Mouse (Mus musculus): ENCODE measurements at regions not wholly inside any gene's neighbourhood (a gene's known extent, or its start where the extent isn't known, plus 50 kb on each side); places are given as distances from the start of the nearest gene placed in this dataset.

DNA sequence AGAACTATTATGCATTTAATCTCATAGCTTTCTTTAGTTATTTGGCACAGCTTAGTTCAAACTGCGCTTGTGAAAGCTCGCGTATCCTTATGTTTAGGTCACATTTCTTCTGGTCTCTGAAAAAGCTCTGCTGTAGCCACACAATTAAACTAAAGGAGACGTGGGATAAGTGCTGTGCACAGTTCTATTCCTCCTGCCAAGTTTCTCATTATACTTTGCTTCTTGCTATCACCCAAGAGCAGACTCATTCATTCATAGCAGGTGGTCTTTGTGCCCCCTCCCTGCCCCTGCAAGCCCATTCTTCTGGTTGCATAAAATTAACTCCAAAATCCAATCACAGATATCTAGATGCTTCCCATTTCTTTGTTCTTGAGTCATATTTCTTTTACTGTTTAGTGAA, 403.6 kb upstream of the Map3k7 start:
- WGBS, result 88% methylated on average over 4 of the region's 4 CpGs
- H3K27ac ChIP-seq (ENCODE audit: low read depth, low read length), result no peak overlapping the region

GRCm38 (mm10) chr4:31561183-31561582, 402.7 kb upstream of the Map3k7 start:
- no peak overlapping the region for H3K4me3 ChIP-seq (ENCODE audit: low read depth, low read length)
- DNase-seq (ENCODE audit: low spot score) (no peak), ATAC-seq (replicated peaks; ENCODE audit: low FRiP score) (no peak)
- H3K27me3 ChIP-seq (replicated peaks; ENCODE audit: control insufficient read depth, insufficient read depth, low read length), result no peaks in the 10 kb centered on the region
- no peaks in the 10 kb centered on the region for H3K36me3 ChIP-seq (ENCODE audit: control insufficient read depth, insufficient read depth, low read length)
- H3K9me3 ChIP-seq (ENCODE audit: control insufficient read depth, low read length), result no peaks in the 10 kb centered on the region
- H3K27ac ChIP-seq (ENCODE audit: low read depth, low read length), result no peak overlapping the region
- no peak overlapping the region for H3K9ac ChIP-seq (ENCODE audit: low read depth, low read length)
- no peaks in the 10 kb centered on the region for H3K4me1 ChIP-seq (replicated peaks; ENCODE audit: control insufficient read depth, insufficient read depth, low read length)
- no peak overlapping the region for H3K4me2 ChIP-seq
- WGBS, result 83% methylated on average over 10 of the region's 10 CpGs

More for the DNA sequence above, 403.6 kb upstream of the Map3k7 start:
- Histone ChIP-seq H3K36me3 (ENCODE audit: control insufficient read depth, insufficient read depth, low read length) (no peaks in the 10 kb centered on the region), H3K27me3 (replicated peaks; ENCODE audit: control insufficient read depth, insufficient read depth, low read length) (no peaks in the 10 kb centered on the region), H3K9ac (ENCODE audit: low read depth, low read length) (no peak overlapping the region), H3K4me1 (replicated peaks; ENCODE audit: control insufficient read depth, insufficient read depth, low read length) (no peaks in the 10 kb centered on the region), H3K9me3 (ENCODE audit: control insufficient read depth, low read length) (no peaks in the 10 kb centered on the region), H3K4me2 (no peak overlapping the region), H3K4me3 (ENCODE audit: low read depth, low read length) (no peak overlapping the region)
- DNase-seq (ENCODE audit: low spot score), result no peak
- no peak for ATAC-seq (replicated peaks; ENCODE audit: low FRiP score)

GRCm38 (mm10) chr4:31561823-31562222, 402.1 kb upstream of the Map3k7 start:
- Histone ChIP-seq H3K9ac (ENCODE audit: low read depth, low read length) (no peak overlapping the region), H3K9me3 (ENCODE audit: control insufficient read depth, low read length) (no peaks in the 10 kb centered on the region), H3K36me3 (ENCODE audit: control insufficient read depth, insufficient read depth, low read length) (no peaks in the 10 kb centered on the region), H3K4me3 (ENCODE audit: low read depth, low read length) (no peak overlapping the region), H3K27ac (ENCODE audit: low read depth, low read length) (no peak overlapping the region), H3K4me2 (no peak overlapping the region), H3K4me1 (replicated peaks; ENCODE audit: control insufficient read depth, insufficient read depth, low read length) (no peaks in the 10 kb centered on the region), H3K27me3 (replicated peaks; ENCODE audit: control insufficient read depth, insufficient read depth, low read length) (no peaks in the 10 kb centered on the region)
- DNase-seq (ENCODE audit: low spot score), result no peak
- 17% methylated on average over 3 of the region's 3 CpGs for WGBS
- ATAC-seq (replicated peaks; ENCODE audit: low FRiP score), result no peak

DNA sequence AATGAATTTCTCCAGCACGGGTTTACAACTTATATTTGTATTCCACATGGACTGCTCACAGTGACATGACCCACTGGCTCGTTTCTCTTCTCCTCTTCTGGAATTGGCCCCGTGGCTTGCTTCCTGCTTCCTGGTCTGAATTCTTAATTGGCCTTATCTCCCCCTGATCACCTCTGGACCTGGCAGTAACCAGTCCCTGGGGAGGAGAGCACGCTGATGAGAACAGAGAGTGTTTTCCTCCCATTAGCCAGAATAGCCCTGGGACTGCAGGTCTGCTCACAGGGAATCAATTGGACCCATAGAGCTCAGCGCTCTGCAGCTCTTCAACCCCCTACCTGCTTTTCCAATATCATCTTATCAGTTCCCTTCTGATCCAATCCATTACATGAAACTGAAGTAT, 397.7 kb upstream of the Map3k7 start:
- ATAC-seq (replicated peaks; ENCODE audit: low FRiP score) (no peak), DNase-seq (ENCODE audit: low spot score) (no peak)
- no peak overlapping the region for H3K4me2 ChIP-seq
- no peak overlapping the region for H3K4me3 ChIP-seq (ENCODE audit: low read depth, low read length)
- no peak overlapping the region for H3K27ac ChIP-seq (ENCODE audit: low read depth, low read length)
- H3K27me3 ChIP-seq (replicated peaks; ENCODE audit: control insufficient read depth, insufficient read depth, low read length), result no peaks in the 10 kb centered on the region
- H3K9me3 ChIP-seq (ENCODE audit: control insufficient read depth, low read length), result no peaks in the 10 kb centered on the region
- H3K4me1 ChIP-seq (replicated peaks; ENCODE audit: control insufficient read depth, insufficient read depth, low read length), result no peaks in the 10 kb centered on the region
- 39% methylated on average over 5 of the region's 5 CpGs for WGBS
- no peak overlapping the region for H3K9ac ChIP-seq (ENCODE audit: low read depth, low read length)
- H3K36me3 ChIP-seq (ENCODE audit: control insufficient read depth, insufficient read depth, low read length), result no peaks in the 10 kb centered on the region

DNA sequence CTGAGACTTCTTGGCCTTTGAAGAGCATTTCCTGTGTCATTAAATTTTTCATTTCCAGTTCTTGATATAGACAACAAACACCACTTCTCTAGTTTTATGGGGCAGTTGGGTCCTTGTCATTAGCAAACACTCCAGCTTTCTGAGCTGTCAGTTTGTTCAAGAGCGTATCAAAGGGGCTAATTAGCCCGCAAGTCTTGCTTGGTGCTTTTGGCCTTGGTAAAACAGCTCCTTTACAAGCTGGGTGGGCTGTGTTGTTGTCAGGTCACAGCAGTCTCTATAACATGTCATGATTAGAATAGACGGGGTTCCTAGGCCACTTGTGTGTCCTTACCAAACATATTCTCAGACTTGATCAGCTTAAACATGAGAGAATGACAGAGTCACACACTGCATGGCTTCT, 397.1 kb upstream of the Map3k7 start:
- Histone ChIP-seq H3K36me3 (ENCODE audit: control insufficient read depth, insufficient read depth, low read length) (no peaks in the 10 kb centered on the region), H3K4me2 (no peak overlapping the region), H3K4me3 (ENCODE audit: low read depth, low read length) (no peak overlapping the region), H3K9me3 (ENCODE audit: control insufficient read depth, low read length) (no peaks in the 10 kb centered on the region), H3K9ac (ENCODE audit: low read depth, low read length) (no peak overlapping the region), H3K27me3 (replicated peaks; ENCODE audit: control insufficient read depth, insufficient read depth, low read length) (no peaks in the 10 kb centered on the region), H3K27ac (ENCODE audit: low read depth, low read length) (no peak overlapping the region), H3K4me1 (replicated peaks; ENCODE audit: control insufficient read depth, insufficient read depth, low read length) (no peaks in the 10 kb centered on the region)
- DNase-seq (ENCODE audit: low spot score) (no peak), ATAC-seq (replicated peaks; ENCODE audit: low FRiP score) (no peak)
- 66% methylated on average over 3 of the region's 3 CpGs for WGBS

DNA sequence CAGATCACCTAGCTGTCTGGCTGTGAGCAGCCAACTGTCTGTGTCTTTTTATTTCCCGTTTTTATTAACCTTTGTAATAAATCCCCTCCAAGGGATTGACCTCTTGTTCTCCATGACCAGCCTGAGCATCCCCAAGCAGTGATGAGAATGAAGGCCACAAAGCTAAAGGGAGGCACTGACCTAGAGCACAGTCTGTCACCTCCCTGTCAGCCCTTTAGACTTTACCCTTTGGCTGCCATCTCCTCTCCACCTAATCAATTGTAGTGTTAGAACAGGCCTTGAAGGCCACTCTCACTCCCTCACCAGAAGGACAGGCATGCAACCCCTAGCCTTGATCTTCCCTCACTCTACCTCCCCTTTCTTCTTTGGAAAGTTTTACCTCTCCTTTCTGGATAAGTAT, 394.2 kb upstream of the Map3k7 start:
- H3K9ac ChIP-seq (ENCODE audit: low read depth, low read length), result no peak overlapping the region
- ATAC-seq (replicated peaks; ENCODE audit: low FRiP score), result no peak
- DNase-seq (ENCODE audit: low spot score), result no peak

DNA sequence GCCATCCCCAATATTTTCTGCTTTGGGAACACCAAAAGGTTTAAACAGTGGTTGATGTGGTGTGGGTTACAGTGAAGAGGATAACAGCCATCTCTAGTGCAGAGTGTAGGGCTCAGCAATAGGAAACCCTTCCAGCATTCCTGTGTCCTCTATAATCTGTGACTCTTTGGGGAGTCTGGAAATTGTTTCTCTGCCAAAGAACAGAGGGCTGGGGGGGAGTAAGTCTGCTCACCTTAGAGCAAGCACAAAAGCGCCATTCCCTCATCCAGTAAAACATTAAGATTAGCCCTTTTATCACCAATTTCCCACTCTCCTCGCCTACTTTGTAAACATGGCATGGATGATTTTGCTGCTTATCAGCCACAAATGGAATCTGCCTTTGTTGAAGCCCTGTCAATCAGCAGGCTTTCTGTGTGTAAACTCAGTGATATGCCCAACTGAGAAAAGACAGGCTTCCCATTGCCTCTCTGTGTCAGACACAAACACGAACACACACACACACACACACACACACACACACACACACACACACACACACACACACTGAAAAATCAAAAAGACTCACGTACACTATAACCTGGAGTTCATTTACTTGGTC, 386.8 kb upstream of the Map3k7 start:
- ATAC-seq (replicated peaks; ENCODE audit: low FRiP score) (no peak), DNase-seq (ENCODE audit: low spot score) (no peak)
- Histone ChIP-seq H3K4me3 (ENCODE audit: low read depth, low read length) (no peak overlapping the region), H3K36me3 (ENCODE audit: control insufficient read depth, insufficient read depth, low read length) (no peaks in the 10 kb centered on the region), H3K9ac (ENCODE audit: low read depth, low read length) (no peak overlapping the region), H3K4me1 (replicated peaks; ENCODE audit: control insufficient read depth, insufficient read depth, low read length) (no peaks in the 10 kb centered on the region), H3K27me3 (replicated peaks; ENCODE audit: control insufficient read depth, insufficient read depth, low read length) (no peaks in the 10 kb centered on the region), H3K27ac (ENCODE audit: low read depth, low read length) (no peak overlapping the region), H3K4me2 (no peak overlapping the region), H3K9me3 (ENCODE audit: control insufficient read depth, low read length) (no peaks in the 10 kb centered on the region)
- WGBS, result 33% methylated on average over 4 of the region's 4 CpGs

More for the DNA sequence above, 394.2 kb upstream of the Map3k7 start:
- H3K36me3 ChIP-seq (ENCODE audit: control insufficient read depth, insufficient read depth, low read length), result no peaks in the 10 kb centered on the region
- H3K4me1 ChIP-seq (replicated peaks; ENCODE audit: control insufficient read depth, insufficient read depth, low read length), result no peaks in the 10 kb centered on the region
- no peak overlapping the region for H3K4me3 ChIP-seq (ENCODE audit: low read depth, low read length)
- 85% methylated on average over 1 of the region's 1 CpGs for WGBS
- H3K4me2 ChIP-seq, result no peak overlapping the region
- H3K27ac ChIP-seq (ENCODE audit: low read depth, low read length), result no peak overlapping the region
- no peaks in the 10 kb centered on the region for H3K27me3 ChIP-seq (replicated peaks; ENCODE audit: control insufficient read depth, insufficient read depth, low read length)
- H3K9me3 ChIP-seq (ENCODE audit: control insufficient read depth, low read length), result no peaks in the 10 kb centered on the region

DNA sequence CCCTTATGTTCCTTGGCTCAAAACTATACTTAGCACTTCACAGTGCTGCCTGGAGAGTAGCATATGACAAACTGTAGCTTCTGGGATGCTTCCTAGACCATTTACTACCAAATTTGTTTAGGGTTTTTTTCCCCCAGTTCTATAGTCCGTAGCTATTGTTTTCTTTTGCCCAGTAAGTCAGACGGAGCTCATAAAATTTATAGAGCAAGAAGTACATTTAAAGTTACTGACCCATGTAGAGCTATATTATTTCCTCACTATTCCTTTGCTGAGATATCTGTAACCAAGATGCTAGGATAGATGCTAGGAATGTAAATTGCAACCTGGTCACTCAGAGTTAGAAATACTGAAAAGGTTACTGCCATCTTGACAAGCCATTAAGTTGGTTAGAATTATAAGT, 380.4 kb upstream of the Map3k7 start:
- H3K4me2 ChIP-seq, result no peak overlapping the region
- no peaks in the 10 kb centered on the region for H3K4me1 ChIP-seq (replicated peaks; ENCODE audit: control insufficient read depth, insufficient read depth, low read length)
- H3K4me3 ChIP-seq (ENCODE audit: low read depth, low read length), result no peak overlapping the region
- DNase-seq (ENCODE audit: low spot score) (no peak), ATAC-seq (replicated peaks; ENCODE audit: low FRiP score) (no peak)
- no peaks in the 10 kb centered on the region for H3K9me3 ChIP-seq (ENCODE audit: control insufficient read depth, low read length)
- WGBS, result 79% methylated on average over 2 of the region's 2 CpGs
- no peaks in the 10 kb centered on the region for H3K36me3 ChIP-seq (ENCODE audit: control insufficient read depth, insufficient read depth, low read length)
- no peak overlapping the region for H3K9ac ChIP-seq (ENCODE audit: low read depth, low read length)
- no peak overlapping the region for H3K27ac ChIP-seq (ENCODE audit: low read depth, low read length)
- H3K27me3 ChIP-seq (replicated peaks; ENCODE audit: control insufficient read depth, insufficient read depth, low read length), result no peaks in the 10 kb centered on the region

DNA sequence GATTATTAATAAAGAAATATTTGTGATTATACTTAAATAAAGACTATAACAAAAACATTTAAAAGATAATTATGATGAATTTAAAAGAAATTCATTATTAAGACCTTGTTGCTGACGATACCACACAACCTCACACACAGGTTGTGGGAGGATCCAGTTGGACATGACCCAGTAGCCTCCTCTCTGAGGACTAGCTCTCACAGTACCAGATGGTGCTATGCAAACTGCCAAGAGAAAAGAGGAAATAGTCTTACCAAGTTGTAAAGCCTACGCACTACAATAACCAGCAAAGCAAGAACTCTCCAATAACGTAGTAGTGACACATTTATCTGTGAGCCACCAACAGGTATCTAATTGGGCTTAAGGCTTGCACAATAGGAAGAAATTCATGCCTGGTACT, 379.7 kb upstream of the Map3k7 start:
- no peak for ATAC-seq (replicated peaks; ENCODE audit: low FRiP score)

More for the DNA sequence above, 379.7 kb upstream of the Map3k7 start:
- Histone ChIP-seq H3K9me3 (ENCODE audit: control insufficient read depth, low read length) (no peaks in the 10 kb centered on the region), H3K4me1 (replicated peaks; ENCODE audit: control insufficient read depth, insufficient read depth, low read length) (no peaks in the 10 kb centered on the region), H3K36me3 (ENCODE audit: control insufficient read depth, insufficient read depth, low read length) (no peaks in the 10 kb centered on the region), H3K27ac (ENCODE audit: low read depth, low read length) (no peak overlapping the region), H3K27me3 (replicated peaks; ENCODE audit: control insufficient read depth, insufficient read depth, low read length) (no peaks in the 10 kb centered on the region), H3K4me2 (no peak overlapping the region), H3K4me3 (ENCODE audit: low read depth, low read length) (no peak overlapping the region), H3K9ac (ENCODE audit: low read depth, low read length) (no peak overlapping the region)
- WGBS, result 76% methylated on average over 3 of the region's 3 CpGs
- no peak for DNase-seq (ENCODE audit: low spot score)
